Mouse (Mus musculus) thymus, postnatal 4 days (tissue): ENCODE measurements around the gene Zfp740.
A peak's percentile ranks its signal among the peaks of the same experiment; 100 is the strongest.

Experiments
- DNase-seq: peaks from one replicate; pipeline ENCODE4 v3.0.0; 2021

Zfp740 gene

GRCm38 (mm10) chr15:102249251-102249691 lies 46.2 kb downstream of the Zfp740 start:
- peak; percentile 56 for DNase-seq

- DNase-seq = no peak
Observed at GRCm38 (mm10) chr15:102249967-102250366, 46.9 kb downstream of the Zfp740 start.

DNA sequence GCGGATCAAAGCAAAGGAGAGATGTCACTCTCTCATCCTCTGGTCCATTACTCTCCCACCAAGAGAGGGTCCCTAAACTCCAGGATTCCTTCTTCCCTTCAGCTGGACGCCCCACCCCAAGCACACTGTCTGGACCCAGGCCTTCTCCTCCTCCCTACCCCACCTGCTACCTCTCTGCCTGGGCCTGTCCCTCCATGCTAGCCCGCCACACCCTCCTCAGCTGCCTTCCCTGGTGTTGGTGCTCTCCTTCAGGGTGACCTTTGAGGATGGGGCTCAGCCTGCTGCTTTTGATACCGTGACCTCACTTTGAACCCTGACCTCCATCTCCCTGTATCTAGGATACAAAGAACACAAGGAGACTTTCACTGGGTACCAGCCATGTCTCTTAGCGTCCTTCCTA lies 47.5 kb downstream of the Zfp740 start:
- no peak for DNase-seq

GRCm38 (mm10) chr15:102255547-102256255 lies 52.7 kb downstream of the Zfp740 start:
- no peak for DNase-seq

GRCm38 (mm10) chr15:102256431-102257201 lies 53.6 kb downstream of the Zfp740 start:
- no peak for DNase-seq

DNA sequence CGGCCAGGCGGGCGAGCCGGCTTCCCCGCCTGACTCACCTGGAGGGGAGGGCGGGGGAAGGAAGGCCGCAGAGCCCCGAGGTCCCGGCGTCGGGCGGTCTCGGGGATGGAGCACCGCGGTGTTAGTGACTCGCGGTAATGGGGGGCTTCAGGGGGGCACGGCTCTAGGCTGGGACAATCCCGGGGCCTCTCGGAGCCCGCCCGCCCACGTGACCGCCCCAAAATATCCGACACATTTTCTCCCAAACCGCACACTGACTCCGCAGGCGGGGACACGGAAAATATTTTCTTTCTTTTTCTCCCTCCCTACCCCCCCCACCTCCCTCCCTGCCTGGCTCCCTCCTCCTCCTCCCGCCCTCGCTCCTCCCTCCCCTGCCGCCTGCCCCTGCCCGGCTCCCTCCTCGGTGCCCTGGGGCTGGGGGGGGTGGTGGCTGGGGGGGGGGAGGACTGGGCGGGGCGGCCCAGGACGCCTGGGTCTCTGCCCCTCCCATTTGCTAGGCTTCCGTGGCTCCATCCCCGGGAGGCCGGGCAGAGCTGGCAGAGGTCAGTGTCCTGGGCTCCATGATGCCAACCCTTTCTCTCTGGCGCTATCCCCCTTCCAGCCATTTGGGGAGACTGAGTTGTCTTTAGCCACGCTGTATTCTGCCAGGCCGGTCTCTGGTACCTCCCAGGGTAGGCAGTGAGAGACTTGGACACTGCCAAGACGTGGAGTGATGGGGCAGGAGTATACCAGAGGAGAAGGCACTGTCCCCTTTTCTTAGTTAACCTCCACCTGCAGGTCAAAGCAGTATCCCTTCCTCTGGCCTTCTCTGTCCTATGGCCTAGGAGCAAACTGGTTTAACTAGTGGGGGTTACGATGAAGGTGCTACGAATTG lies 54.4 kb downstream of the Zfp740 start, which contains the start of gene Rarg:
Rarg (minus strand) TSS at position 316 of the 874 bp plus-strand sequence.
- no peak for DNase-seq

DNA sequence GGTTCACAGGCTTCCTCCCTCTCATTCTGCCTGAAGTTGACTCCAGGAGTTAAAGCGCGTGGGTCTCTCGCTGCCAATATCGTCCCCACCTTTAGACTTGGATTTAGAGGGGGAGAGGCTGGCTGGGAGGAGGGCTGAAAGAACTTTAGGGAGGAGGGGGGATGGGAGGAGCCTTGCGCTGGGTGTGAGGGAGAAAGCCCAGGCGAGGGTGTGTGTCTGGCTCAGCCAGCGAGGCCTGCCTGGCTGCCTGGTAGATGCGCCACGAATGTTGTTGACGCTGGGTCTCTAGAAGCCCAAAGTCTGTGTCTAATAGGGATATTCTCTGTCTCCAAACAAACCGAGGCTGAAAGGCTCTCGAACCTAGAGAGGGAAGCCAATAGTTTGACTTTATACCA lies 55.0 kb downstream of the Zfp740 start:
- DNase-seq = no peak

- DNase-seq = no peak
Observed at GRCm38 (mm10) chr15:102258581-102259253, 55.7 kb downstream of the Zfp740 start.

GRCm38 (mm10) chr15:102262582-102262981 lies 59.5 kb downstream of the Zfp740 start:
- no peak for DNase-seq

- peak; percentile 41 for DNase-seq
Observed at GRCm38 (mm10) chr15:102263037-102263436, 60.0 kb downstream of the Zfp740 start.
